Mouse (Mus musculus): ENCODE data around the gene Tex33.

Gene Tex33

DNA sequence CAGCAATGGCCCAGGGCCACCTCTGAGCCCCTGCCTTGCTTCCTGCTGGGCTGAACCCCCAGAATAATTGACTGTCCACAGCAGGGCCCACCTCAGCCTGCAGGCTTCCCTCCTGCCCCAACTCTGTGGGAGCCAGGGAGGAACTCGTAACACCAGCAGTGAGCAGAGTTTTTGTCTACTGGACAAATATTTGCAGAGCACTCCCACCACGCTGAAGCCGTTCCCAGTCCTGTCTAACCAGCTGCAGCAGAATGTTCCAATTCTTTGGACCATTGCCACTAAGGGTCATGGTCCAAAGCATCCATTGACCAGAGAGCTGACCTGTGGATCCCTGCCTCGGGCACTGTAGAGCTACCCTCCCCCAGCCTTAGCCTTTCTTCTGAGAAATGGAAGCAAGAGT, 21.2 kb upstream of the Tex33 start:
- in situ Hi-C loops (cut with MboI, MseI), result no loop called here

DNA sequence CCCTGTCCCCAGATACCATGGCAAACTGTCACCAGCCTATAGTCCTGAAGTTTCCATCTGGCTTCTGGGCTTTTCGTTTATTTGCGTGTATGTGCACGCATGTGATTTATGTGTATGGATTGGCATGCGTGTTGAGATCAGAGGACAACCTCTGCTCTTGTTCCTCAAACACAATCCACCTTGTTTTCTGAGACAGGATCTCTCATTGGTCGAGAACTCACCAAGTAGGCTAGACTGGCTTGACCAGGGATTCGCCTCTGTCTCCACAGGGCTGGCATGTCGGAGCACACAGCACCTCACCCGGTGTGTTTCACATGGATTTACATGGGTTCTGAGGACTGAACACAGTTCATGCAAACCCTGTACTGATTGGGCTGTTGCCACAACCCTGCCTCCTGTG, 18.4 kb upstream of the Tex33 start:
- in situ Hi-C loops (cut with MboI, MseI), result no loop called here

DNA sequence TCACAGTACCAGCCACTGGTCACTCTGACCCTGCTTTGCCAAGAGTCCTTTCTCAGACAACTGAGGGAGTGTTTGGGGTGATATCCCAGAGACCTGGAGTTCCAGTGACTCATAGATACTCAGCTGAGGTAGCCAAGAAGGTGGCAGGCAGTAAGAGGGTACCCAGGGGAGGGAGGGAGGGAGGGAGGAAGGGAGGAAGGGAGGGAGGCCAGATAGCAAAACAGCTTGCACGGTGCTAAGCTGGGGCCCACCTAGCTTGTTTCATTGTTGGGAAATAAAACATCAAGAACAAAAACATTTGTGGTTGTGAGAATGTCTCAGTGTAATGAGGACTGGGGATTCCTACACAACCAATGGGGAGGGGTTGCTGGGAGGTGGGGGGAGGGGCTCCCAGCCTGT, 18.0 kb upstream of the Tex33 start:
- in situ Hi-C loops (cut with MboI, MseI), result no loop called here

DNA sequence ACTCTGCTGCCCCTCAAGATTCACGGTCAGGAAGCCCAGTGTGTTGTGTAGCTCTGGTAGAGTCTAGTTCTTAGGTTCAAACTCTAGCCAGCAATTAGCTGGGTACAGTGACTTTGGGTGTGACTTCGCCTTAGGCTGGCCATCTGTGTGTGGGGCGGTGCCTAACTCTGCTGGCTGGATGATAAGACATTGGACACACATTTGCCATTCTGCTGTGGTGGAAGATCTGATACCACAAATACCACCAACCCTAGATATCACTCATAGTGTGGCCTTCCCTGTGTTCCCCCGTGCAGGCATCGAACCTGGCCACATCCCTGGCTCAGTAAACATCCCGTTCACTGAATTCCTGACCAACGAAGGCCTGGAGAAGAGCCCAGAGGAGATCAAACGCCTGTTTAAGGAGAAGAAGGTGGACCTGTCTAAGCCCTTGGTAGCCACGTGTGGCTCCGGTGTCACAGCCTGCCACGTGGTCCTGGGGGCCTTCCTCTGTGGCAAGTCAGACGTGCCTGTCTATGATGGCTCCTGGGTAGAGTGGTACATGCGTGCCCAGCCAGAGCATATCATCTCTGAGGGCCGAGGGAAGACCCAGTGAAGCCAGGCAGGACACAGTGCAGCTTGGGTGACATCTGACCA, 17.5 kb upstream of the Tex33 start:
- in situ Hi-C loops (cut with MboI, MseI), result no loop called here

- in situ Hi-C loops (cut with MboI, MseI), result loop anchor here (10.0 kb wide), 1 partner anchor 1845 kb away; no protein-coding TSS in a partner anchor
Measured at GRCm38 (mm10) chr15:78409570-78410052, 13.9 kb upstream of the Tex33 start.

DNA sequence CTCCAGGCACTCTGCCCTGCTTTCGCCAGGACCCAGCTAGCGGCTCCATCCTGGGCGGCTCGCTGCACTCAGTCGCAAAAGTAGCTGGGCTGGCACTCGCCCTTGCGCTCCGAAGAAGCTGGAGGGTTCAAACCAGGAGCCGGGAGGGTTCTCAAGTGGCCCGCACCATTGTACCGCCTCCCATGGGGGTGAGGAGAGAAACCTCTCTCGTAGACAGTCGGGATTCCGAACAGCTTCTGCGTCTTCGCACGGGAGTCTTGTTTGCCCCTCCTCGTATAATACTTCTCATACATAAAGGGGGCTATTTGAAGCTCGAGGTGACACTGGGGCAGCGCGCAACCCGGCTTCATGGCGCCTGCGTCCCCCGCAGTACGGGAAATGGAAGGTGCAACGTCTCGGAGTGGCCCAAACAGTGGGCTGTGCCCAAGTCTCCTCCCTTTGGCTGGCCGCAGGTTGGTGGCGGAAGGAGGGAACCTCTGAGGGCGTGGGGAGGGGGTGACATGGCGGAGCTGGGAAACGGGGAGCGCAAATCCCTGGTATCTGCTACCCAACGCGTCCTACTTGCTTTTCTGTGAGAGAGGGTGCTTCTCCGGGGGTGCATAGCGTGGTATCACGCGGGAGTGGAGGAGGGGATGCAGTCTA, 10.7 kb upstream of the Tex33 start, which contains the start of gene Mpst:
Gene Mpst, plus strand, starts transcription at position 124 of the 642 bp plus-strand sequence.
- in situ Hi-C loops (cut with MboI, MseI), result loop anchor here (10.0 kb wide), 1 partner anchor 1842 kb away; no protein-coding TSS in a partner anchor

DNA sequence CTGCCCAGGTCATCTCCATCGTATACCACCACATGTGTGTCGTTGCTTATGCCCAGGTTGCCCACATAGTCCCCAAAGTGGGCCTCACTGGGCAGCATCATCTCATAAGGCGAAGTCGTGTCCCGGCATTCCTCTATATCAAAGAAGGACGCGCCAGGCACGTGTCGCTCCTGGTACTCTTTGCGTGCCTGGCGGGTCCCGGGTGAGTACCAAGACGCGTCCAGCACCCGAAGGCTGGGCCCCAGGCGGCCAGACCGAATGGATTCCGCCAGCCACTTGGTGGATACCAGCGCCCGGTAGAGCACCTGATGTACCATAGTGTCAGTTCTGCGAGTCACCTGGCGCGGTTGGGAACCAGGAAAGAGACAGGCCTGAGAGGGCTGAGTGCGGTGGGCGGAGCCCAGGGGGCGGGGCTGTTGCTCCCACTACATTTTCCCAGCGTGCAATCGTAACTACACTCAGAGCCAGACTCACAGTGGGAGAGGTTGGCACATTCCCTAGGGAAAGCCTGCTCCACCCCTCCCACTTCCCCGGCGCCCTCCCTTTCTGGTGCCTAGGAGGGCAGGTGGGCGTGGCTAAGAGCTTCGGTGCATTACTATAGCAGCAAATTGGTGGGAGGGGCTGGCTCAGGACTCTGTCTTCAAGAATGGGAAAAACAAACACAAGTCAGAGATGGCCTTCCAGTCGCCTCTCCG, 10.0 kb upstream of the Tex33 start, which contains the start of gene Tst:
Gene Tst, minus strand, starts transcription at position 391 of the 695 bp plus-strand sequence.
- in situ Hi-C loops (cut with MboI, MseI), result loop anchor here (10.0 kb wide), 1 partner anchor 1841 kb away; no protein-coding TSS in a partner anchor

DNA sequence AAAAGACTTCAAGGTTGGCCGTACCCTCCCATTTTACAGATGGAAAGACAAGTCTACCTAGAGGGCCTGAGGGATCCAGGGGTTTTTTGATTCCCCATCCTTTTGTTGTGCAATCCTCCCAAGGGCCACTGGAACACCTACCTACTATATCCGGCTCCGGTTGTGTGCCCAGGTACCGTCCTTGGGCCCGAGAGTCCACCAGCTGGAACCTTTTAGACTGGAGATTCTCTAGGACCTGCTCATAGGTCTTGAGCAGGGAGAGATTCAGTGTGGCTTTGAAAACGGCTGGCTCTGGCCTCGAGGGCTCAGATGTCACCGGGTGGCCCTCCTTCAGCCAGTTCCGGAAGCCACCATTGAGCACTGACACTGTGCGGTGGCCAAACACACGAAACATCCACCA, 9.4 kb upstream of the Tex33 start:
- in situ Hi-C loops (cut with MboI, MseI), result loop anchor here (10.0 kb wide), 1 partner anchor 1840 kb away; no protein-coding TSS in a partner anchor

DNA sequence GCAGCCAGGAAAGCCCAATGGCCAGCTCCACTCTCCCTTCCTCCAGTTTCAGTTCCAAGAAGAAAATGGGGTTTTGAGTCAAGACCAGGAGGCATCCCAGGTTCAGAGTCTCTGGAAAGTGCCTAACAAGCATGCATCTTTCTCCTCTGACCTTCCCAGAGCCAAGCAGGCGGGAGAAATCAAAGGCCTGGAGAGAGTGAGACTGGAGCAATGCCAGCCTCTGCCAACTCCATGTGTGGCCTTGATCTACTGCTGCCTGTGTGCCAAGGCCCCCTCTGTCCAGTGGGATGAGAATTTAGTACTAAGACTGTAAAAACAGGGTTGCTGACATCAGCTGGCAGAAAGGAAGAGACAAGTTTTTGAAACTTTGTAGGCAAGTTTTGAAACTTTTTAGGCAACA, 8.2 kb upstream of the Tex33 start:
- in situ Hi-C loops (cut with MboI, MseI), result loop anchor here (10.0 kb wide), 1 partner anchor 1839 kb away; no protein-coding TSS in a partner anchor

DNA sequence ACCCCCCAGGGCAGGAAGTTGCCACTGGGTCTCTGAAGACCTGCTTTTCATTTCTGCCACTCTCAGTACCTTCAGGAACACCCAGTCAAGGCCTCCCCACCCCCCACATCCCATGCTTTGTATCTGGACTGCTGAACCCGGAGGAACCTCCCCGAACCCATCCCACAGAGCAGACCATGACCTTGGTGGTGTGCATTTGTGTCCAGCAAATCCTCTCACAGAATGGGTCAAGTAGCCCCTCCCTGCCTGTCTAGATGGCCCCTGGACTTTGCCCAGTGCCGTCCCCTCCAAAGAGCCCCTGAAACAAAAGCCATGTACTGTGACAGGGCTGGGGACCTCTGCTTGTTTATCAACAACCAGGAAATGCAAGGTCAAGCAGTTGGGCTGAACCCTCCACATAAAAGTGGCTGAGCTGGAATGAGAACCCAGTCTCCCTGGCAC, 7.6 kb upstream of the Tex33 start:
- in situ Hi-C loops (cut with MboI, MseI), result loop anchor here (10.0 kb wide), 1 partner anchor 1839 kb away; no protein-coding TSS in a partner anchor

DNA sequence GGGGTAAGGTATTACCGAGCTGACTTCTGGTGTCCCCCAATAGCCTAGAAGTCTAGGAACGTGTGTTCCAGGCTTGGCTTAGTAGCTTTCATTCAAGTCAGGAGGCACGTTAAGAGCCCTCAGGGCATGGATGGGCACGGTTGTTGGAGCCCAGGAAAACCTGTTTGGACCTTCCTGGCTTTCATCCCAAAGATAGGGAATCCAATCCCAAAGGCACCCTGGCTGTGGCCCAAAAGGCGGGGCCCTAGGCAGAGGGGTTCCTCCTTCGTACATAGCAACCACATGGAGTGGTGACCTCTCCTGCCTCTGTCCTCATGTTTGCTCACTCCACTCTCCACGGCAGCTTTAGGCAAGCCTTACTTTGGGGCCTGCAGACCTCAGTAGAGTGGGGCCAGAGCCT, 6.7 kb upstream of the Tex33 start:
- in situ Hi-C loops (cut with MboI, MseI), result loop anchor here (10.0 kb wide), 1 partner anchor 1838 kb away; no protein-coding TSS in a partner anchor

DNA sequence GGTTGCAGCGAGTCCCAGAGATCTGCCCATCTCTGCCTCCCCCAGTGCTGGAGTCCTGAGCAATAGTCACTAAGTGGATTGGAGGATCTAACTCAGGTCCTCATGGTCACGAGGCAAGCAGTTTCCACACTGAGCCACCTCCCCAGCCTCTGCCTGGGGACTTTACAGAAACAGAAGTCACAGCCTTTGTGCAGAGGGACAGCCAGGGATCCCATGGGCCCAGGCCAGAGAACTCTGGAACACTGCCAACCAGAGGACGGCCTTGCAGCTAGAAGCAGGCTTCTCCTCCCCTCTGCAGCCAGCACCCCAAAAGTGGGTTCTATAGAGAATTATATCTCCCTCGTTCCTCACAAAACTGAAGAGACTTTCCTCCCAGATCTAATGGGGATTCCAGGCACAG, 6.2 kb upstream of the Tex33 start:
- in situ Hi-C loops (cut with MboI, MseI), result loop anchor here (10.0 kb wide), 1 partner anchor 1837 kb away; no protein-coding TSS in a partner anchor

DNA sequence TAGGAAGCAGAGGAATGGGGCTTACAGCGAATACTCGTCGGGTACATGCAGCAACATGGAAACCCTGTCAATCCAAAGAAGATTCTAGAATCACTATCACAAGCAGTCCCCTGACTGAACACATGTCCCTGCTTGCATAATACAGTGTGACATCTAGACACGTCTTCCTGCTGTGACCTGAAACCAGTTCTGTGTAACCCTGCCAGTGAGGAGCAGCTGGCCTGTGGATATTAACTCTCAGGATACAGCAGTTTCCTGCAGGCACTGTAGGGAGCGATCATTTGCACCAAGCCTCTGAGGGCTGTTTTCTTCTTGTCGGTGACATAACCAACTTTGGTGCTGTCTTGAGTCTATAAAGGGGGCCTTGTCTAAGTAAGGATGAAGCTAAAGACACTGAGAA, 5.6 kb upstream of the Tex33 start:
- in situ Hi-C loops (cut with MboI, MseI), result loop anchor here (10.0 kb wide), 1 partner anchor 1837 kb away; no protein-coding TSS in a partner anchor

DNA sequence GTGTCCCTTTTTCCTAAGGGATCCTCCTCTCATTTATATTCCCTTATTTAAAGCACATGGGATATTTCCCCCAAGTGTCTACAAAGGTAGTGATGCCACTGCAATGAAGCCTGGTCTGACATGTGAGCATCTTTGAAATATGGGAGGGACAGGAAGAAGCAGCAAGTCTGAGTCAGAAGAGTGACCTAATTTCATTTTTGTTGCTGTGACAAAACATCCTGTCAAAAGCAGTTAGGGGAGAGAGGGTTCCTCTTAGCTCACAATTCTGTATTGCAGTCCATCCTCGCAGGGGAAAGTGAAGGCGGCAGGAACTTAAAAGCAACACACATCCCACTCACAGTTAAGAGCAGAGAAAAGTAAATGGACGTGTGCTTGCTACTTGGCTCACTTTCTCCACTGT, 4.9 kb downstream of the Tex33 start:
- in situ Hi-C loops (cut with MboI, MseI), result no loop called here

DNA sequence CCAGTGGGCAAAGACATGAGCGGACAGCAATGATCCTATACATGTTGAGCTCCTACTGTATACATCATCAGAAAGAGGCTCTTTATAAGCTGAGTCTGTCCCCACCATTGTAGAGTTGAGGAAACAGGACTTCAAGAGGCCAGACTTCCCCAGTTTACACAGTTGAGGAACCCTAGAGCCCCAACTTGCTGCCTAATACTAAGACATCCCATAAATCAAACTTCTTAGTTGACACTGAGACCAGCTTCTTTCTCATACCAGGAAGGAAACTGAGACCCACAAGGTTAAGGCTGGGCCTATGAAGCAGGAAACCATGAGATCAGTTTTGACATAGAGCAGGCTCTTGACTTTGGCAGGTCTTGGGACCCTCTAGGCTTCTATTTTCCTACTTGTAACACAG, 10.1 kb downstream of the Tex33 start:
- in situ Hi-C loops (cut with MboI, MseI), result no loop called here

- in situ Hi-C loops (cut with MboI, MseI), result no loop called here
Measured at GRCm38 (mm10) chr15:78384220-78385116, 11.2 kb downstream of the Tex33 start.

DNA sequence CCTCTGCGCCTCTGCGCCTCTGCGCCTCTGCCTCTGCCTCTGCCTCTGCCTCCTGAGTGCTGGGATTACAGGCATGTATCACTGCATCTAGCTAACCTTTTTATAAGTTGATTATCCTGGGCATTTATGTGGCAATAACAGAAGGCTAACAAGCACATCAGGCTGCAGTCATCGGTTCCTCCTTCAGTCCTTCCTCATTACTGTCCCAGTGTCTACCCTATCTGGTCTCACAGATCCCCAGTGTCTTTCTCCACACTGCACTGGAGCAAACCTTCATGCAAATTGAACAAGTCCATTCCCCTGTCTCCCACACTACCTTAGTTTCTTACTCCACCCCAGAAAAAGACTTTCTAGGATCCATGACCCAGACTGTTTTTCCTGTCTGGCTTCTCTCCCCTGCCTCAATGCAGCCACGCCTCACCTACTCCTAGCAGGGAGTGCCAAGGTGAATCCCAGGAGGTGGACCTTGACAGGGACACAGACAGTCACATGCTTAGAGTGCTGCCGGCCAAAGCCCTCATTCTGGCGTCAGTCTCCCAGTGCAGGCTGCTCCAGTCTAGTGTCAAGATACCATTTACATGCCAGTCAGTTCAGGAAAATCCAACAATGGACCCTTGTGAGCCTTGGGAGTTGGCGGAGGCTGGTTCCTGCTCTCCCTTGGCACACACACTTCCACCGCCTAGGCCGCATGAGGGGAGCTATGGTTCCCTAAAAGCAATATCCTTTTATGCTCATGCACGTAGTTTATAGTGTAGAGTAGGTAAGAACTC, 12.1 kb downstream of the Tex33 start:
- in situ Hi-C loops (cut with MboI, MseI), result no loop called here

DNA sequence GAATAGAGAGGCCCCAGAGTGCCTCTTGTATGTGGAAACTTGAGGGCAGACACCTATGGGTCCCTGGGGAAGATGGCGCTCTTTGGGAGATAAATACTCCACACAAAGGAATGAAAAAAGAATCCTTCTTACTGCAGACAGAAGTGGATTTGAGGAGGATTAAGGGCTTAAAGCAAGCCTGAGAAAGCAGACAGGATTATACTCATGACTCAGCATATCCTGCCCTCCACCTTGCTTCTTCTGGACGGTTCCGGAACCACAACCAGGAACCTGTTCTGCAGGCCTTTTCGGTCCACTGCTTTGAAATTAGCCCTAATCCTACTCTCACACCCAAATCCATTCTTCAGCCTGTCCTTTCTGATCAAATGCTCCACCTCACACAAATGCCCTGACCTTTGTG, 13.6 kb downstream of the Tex33 start:
- in situ Hi-C loops (cut with MboI, MseI), result no loop called here

DNA sequence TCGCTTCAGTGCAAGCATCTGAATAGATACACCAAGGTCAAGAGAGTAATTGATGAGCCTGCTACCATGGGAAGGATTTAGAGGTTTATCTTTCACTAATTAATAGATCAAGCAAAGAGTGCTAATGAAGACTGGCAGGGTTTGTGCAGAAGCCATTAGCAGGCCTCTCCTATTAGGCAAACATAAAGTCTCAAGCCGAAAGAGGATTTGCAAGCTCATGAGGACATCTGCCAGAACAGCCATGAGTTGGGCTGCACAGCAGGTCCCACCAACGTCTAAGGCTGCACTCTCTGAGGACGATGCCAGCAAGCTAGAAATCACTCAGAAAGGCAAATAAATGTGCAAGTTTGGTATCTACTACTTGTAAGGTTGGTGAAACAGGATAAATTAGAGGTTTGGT, 15.0 kb downstream of the Tex33 start:
- in situ Hi-C loops (cut with MboI, MseI), result no loop called here

GRCm38 (mm10) chr15:78380208-78380607, 15.5 kb downstream of the Tex33 start:
- in situ Hi-C loops (cut with MboI, MseI), result no loop called here

Measured in regulatory T cell (primary cell).